Mouse (Mus musculus) heart, postnatal 0 days (tissue): ENCODE data around the gene Uqcc2. TPM values are rescaled to one million over a fixed set of nuclear protein-coding genes. Genes with fewer than 3 reads are reported as not detected.

Experiments used
- ATAC-seq: fragments of 200-750 bp; cut with Nextera tagmentation; 2 replicates; pipeline ENCODE4 v1.8.0; 2017; ENCODE audit warnings: low read depth, moderate number of reproducible peaks, moderate library complexity; ENCODE audit not compliant: insufficient read depth
- DNase-seq: peaks from one replicate; pipeline ENCODE4 v3.0.0-alpha.2; 2016; ENCODE audit warnings: low spot score
- H3K27ac ChIP-seq: fragments of 300-500 bp; sonication (generic); 2 replicates; pipeline ENCODE4 v1.5.1; 2014; ENCODE audit warnings: low read depth, mild to moderate bottlenecking
- H3K27me3 ChIP-seq: fragments of 300-500 bp; sonication (generic); 2 replicates; pipeline ENCODE4 v1.6.1; 2014; ENCODE audit warnings: low read length, mixed read lengths; ENCODE audit not compliant: control insufficient read depth, insufficient read depth
- H3K36me3 ChIP-seq: fragments of 300-500 bp; sonication (generic); replicated peaks from 2 replicates; pipeline ENCODE4 v1.6.1; 2014; ENCODE audit warnings: low read length, mixed read lengths; ENCODE audit not compliant: control insufficient read depth, insufficient read depth
- H3K4me1 ChIP-seq: fragments of 300-500 bp; sonication (generic); 2 replicates; pipeline ENCODE4 v1.6.1; 2014; ENCODE audit warnings: antibody characterized with exemption; ENCODE audit not compliant: control insufficient read depth, insufficient read depth
- H3K4me2 ChIP-seq: fragments of 300-500 bp; sonication (generic); 2 replicates; pipeline ENCODE4 v1.6.1; 2014; ENCODE audit warnings: low read depth, mild to moderate bottlenecking, low read length, moderate library complexity
- H3K4me3 ChIP-seq: fragments of 300-500 bp; sonication (generic); 2 replicates; pipeline ENCODE4 v1.5.1; 2014; ENCODE audit warnings: low read depth, low read length
- H3K9ac ChIP-seq: fragments of 300-500 bp; sonication (generic); replicated peaks from 2 replicates; pipeline ENCODE4 v1.6.1; 2014; ENCODE audit warnings: low read depth, low read length, mixed read lengths
- H3K9me3 ChIP-seq: fragments of 300-500 bp; sonication (generic); replicated peaks from 2 replicates; pipeline ENCODE4 v1.6.1; 2016; ENCODE audit warnings: low read length; ENCODE audit not compliant: control insufficient read depth
- CTCF ChIP-seq: IDR thresholded peaks from 2 replicates; pipeline ENCODE4 v1.5.1; 2016; ENCODE audit warnings: antibody characterized with exemption, control low read depth, low read depth
- EP300 ChIP-seq: IDR thresholded peaks from 2 replicates; pipeline ENCODE4 v1.6.1; 2016; ENCODE audit warnings: antibody characterized with exemption, low read depth
- WGBS: fragments of 180-500 bp; shearing (Covaris S2); extraction: QIAGEN DNeasy Blood & Tissue Kit; methylation state at CpG from one replicate; pipeline ENCODE4 v1.1.7; 2014; 5-methylcytosine and 5-hydroxymethylcytosine counted together
- microRNA-seq: library from miRNA; unstranded; fragments of <30 nt; microRNA quantifications from one replicate; pipeline ENCODE4, GENCODE M21; 2016
- polyA plus RNA-seq: library from polyadenylated mRNA; unstranded; fragments of >200 nt; fragmentation: Nextera tagmentation; extraction: Ambion mirVana; gene quantifications from 2 replicates; pipeline ENCODE4 v1.2.1, GENCODE M21; 2015
- total RNA-seq: library from RNA; depleted of rRNA; stranded (reverse); fragments of >200 nt; gene quantifications from 2 replicates; pipeline ENCODE4 v1.2.3, GENCODE M21; 2014; ENCODE audit warnings: low replicate concordance; rRNA removed

Uqcc2 gene
- total and polyA plus RNA-seq, 2 experiments from 2014 or later: 397 to 419 TPM

DNA sequence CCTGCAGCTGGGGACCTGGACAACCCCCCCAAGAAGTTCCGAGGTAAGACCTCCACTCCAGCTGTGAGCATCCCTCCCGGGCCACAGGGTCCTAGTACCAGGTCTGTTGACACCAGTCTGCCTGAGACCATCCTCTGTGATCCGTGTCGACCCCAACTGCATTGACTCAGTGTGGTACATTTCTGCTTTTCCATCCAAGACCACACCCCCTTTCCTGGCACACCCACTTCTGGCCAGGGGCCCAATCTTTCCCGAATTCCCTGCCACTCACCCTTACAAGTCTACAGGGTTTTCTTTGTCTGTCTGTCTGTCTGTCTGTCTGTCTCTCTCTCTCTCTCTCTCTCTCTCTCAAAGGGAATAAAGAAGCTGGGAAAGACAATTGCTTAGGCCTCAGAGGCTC, 60.6 kb downstream of the Uqcc2 start:
- no peak for DNase-seq
- Histone ChIP-seq H3K9me3 (peaks cover 5% of the 10 kb centered on the region; the same call in 1 of the 2 replicates), H3K9ac (no peak overlapping the region), H3K4me3 (no peak overlapping the region), H3K4me1 (peaks cover 7% of the 10 kb centered on the region; the same call in 1 of the 2 replicates), H3K27me3 (no peaks in the 10 kb centered on the region), H3K4me2 (no peak overlapping the region), H3K36me3 (no peaks in the 10 kb centered on the region), H3K27ac (no peak overlapping the region)
- ATAC-seq: no peak
- TF ChIP-seq EP300: no peak
- no peak for TF ChIP-seq CTCF
- WGBS: 79% methylated on average over 5 of the region's 5 CpGs

Small RNA genes within 50 kb of the gene (microRNA-seq; reads per million reads assigned to microRNA genes)
- gene Mir7677: not detected

Other genes starting within 250 kb of the Uqcc2 start
- gene Kifc5b, start 216.8 kb downstream of the Uqcc2 start, total RNA-seq: 4.5 and 4.8 TPM in 2 replicates
- gene Kifc5b, start 216.8 kb downstream of the Uqcc2 start, polyA plus RNA-seq: 0.93 and 1.5 TPM in 2 replicates
- gene Phf1, start 200.9 kb downstream of the Uqcc2 start, total RNA-seq: 13.7 and 16.3 TPM in 2 replicates
- 6.3 and 7.2 TPM in 2 replicates for gene Phf1, start 200.9 kb downstream of the Uqcc2 start, polyA plus RNA-seq
- 80.2 and 107 TPM in 2 replicates for gene Cuta, start 194.3 kb downstream of the Uqcc2 start, total RNA-seq
- 180 and 193 TPM in 2 replicates for gene Cuta, start 194.3 kb downstream of the Uqcc2 start, polyA plus RNA-seq
- 4.3 and 6.6 TPM in 2 replicates for gene Syngap1, start 192.7 kb downstream of the Uqcc2 start, total RNA-seq
- gene Syngap1, start 192.7 kb downstream of the Uqcc2 start, polyA plus RNA-seq: 0.41 and 0.45 TPM in 2 replicates
- 4.0 and 10.9 TPM in 2 replicates for gene Zbtb9, start 160.7 kb downstream of the Uqcc2 start, total RNA-seq
- gene Zbtb9, start 160.7 kb downstream of the Uqcc2 start, polyA plus RNA-seq: 5.0 and 5.4 TPM in 2 replicates
- 77.6 and 82.4 TPM in 2 replicates for gene Bak1, start 104.9 kb downstream of the Uqcc2 start, total RNA-seq
- 4.2 and 4.5 TPM in 2 replicates for gene Bak1, start 104.9 kb downstream of the Uqcc2 start, polyA plus RNA-seq
- 6.9 and 7.0 TPM in 2 replicates for gene Itpr3, start 76.6 kb downstream of the Uqcc2 start, total RNA-seq
- gene Itpr3, start 76.6 kb downstream of the Uqcc2 start, polyA plus RNA-seq: 0.75 and 0.89 TPM in 2 replicates
- 0.93 and 6.1 TPM in 2 replicates for gene Ip6k3, start 33.9 kb upstream of the Uqcc2 start, total RNA-seq
- 2.1 and 3.7 TPM in 2 replicates for gene Ip6k3, start 33.9 kb upstream of the Uqcc2 start, polyA plus RNA-seq
- 40.2 and 45.4 TPM in 2 replicates for gene Lemd2, start 70.6 kb upstream of the Uqcc2 start, total RNA-seq
- 6.5 and 7.1 TPM in 2 replicates for gene Lemd2, start 70.6 kb upstream of the Uqcc2 start, polyA plus RNA-seq